Mouse (Mus musculus): ENCODE data around the gene Hoxd3.

Hoxd3 gene

GRCm38 (mm10) chr2:74709465-74710419 is 2.0 kb upstream of the Hoxd3 start:
- DNase-seq = no peak

- DNase-seq = no peak
These were observed 691 bp upstream of the Hoxd3 start for GRCm38 (mm10) chr2:74710929-74711543.

GRCm38 (mm10) chr2:74713239-74714150 is 1.8 kb downstream of the Hoxd3 start:
- no peak for DNase-seq

GRCm38 (mm10) chr2:74714156-74714789 is 2.5 kb downstream of the Hoxd3 start:
- DNase-seq = no peak

GRCm38 (mm10) chr2:74714881-74715280 is 3.2 kb downstream of the Hoxd3 start:
- no peak for DNase-seq

GRCm38 (mm10) chr2:74715504-74716241 is 3.9 kb downstream of the Hoxd3 start:
- peak; percentile 42 to 58 for DNase-seq

GRCm38 (mm10) chr2:74720384-74720783 is 8.7 kb downstream of the Hoxd3 start:
- no peak for DNase-seq

- DNase-seq = no peak
These were observed 9.3 kb downstream of the Hoxd3 start for GRCm38 (mm10) chr2:74720955-74721491.

GRCm38 (mm10) chr2:74721882-74722281 is 10.2 kb downstream of the Hoxd3 start:
- no peak for DNase-seq

GRCm38 (mm10) chr2:74722949-74723348 is 11.2 kb downstream of the Hoxd3 start:
- DNase-seq = no peak

GRCm38 (mm10) chr2:74724244-74725015 is 12.7 kb downstream of the Hoxd3 start:
- no peak for DNase-seq

GRCm38 (mm10) chr2:74725171-74725570 is 13.4 kb downstream of the Hoxd3 start:
- DNase-seq = no peak

- DNase-seq = no peak
These were observed 14.8 kb downstream of the Hoxd3 start, which contains the start of gene Gm28230 for GRCm38 (mm10) chr2:74726551-74726950. Gene Gm28230, plus strand, starts transcription at chr2:74726728.

- DNase-seq = no peak
These were observed 15.4 kb downstream of the Hoxd3 start for GRCm38 (mm10) chr2:74726973-74727639.

- DNase-seq = no peak
These were observed 16.0 kb downstream of the Hoxd3 start for GRCm38 (mm10) chr2:74727640-74728302.

- DNase-seq = no peak
These were observed 16.6 kb downstream of the Hoxd3 start for GRCm38 (mm10) chr2:74728303-74728680.

GRCm38 (mm10) chr2:74730331-74730730 is 18.6 kb downstream of the Hoxd3 start:
- no peak for DNase-seq

- no peak for DNase-seq
These were observed 19.3 kb downstream of the Hoxd3 start for GRCm38 (mm10) chr2:74731055-74731454.

- DNase-seq = no peak
These were observed 20.2 kb downstream of the Hoxd3 start for GRCm38 (mm10) chr2:74731799-74732512.

All from cerebellum, adult 18-20 months (tissue).